Mouse (Mus musculus): ENCODE results near the gene Fktn.
"Not testable (repeated sequence)": the region's sequence is repeated elsewhere in the genome, so short reads cannot be mapped to it uniquely, and the experiment has no call there.

The Fktn gene

GRCm38 (mm10) chr4:53770958-53771735, 57.3 kb downstream of the Fktn start:
- DNase-seq (ENCODE audit: low read depth, low spot score), result no peak

- no peak for DNase-seq (ENCODE audit: low read depth, low spot score)
Measured at GRCm38 (mm10) chr4:53772004-53772403, 58.2 kb downstream of the Fktn start.

- no peak for DNase-seq (ENCODE audit: low read depth, low spot score)
Measured at GRCm38 (mm10) chr4:53773911-53774310, 60.1 kb downstream of the Fktn start.

DNA sequence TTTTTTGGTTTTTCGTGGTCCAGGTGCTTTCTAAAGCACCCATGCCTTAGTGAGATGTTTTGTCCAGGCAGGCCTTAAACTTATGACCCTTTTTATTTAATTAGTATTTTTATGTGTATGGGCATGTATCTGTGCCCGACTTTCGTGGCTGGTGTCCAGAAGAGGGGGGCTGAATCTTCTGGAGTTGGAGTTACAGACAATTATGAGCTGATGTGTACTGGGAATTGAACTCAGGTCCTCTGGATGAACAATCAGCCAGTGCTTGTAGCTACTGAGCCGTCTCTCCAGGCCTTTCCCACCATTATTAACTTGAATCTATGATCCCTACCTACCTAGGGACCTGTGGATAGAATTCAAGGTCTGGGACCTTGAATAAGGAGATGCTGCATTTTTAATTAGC, 67.6 kb downstream of the Fktn start:
- DNase-seq (ENCODE audit: low read depth, low spot score), result no peak

- DNase-seq (ENCODE audit: low read depth, low spot score), result no peak
Measured at GRCm38 (mm10) chr4:53782216-53783070, 68.6 kb downstream of the Fktn start.

DNA sequence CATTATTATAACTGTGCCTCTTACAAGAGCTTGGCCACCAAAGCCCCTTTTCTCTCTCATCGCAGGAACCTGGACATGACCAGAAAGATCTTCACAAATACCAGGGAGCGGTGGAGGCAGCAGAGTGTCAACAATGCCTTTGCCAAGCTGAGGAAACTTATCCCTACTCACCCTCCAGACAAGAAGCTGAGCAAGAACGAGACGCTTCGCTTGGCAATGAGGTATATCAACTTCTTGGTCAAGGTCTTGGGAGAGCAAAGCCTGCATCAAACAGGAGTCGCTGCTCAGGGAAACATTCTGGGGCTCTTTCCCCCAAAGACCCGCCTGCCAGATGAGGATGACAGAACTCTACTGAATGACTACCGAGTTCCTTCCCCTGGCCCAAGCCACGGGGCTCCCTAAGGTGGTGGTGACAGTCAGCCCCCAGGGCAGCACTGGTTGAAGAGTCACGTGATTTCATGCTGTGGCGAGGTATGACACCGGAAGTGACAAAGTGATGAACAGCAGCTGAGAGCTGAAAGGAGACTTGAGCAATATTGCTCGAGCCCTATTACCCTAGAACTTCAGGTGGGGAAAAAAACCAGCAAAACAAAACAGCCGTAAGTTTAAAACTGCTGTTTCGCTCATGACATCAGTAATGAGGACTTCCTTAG, 72.1 kb downstream of the Fktn start:
- no peak for DNase-seq (ENCODE audit: low read depth, low spot score)

DNA sequence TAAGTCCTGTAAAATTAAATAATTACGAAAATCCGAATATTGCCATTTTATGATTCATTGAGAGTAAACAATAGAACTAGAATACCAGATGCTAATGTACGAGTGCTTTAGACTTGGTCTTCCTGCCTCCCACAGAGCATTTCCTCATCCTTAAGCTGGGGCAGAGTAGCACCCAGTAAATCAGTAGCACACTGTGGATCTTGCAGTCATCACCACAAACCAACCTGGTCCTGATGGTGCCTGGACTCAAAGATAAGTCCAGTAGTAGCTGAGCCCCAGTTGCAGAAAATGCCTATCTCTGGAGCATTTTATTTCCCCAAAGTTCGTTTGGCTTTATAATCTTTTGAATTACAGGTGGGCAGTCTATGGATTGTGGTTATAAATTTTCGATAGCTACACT, 73.1 kb downstream of the Fktn start:
- no peak for DNase-seq (ENCODE audit: low read depth, low spot score)

DNA sequence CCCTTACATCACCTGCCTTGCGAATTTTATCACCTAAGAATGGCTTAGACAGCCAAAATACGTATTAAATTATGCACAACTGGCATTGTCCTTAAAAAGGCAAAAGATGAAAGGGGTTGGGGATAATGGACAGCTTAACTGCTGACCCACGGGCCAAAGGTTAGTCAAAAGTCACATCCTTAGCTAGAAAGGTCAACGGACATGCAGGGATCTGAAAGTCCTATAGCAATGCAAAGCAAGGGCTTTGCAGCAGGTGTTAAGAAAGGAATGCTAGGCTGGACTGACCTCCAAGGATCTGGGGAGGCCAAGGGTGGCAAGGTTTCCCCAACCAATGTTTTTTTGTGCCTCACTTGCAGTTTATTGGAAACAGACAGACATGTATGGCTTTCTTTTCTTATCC, 75.5 kb downstream of the Fktn start:
- no peak for DNase-seq (ENCODE audit: low read depth, low spot score)

DNA sequence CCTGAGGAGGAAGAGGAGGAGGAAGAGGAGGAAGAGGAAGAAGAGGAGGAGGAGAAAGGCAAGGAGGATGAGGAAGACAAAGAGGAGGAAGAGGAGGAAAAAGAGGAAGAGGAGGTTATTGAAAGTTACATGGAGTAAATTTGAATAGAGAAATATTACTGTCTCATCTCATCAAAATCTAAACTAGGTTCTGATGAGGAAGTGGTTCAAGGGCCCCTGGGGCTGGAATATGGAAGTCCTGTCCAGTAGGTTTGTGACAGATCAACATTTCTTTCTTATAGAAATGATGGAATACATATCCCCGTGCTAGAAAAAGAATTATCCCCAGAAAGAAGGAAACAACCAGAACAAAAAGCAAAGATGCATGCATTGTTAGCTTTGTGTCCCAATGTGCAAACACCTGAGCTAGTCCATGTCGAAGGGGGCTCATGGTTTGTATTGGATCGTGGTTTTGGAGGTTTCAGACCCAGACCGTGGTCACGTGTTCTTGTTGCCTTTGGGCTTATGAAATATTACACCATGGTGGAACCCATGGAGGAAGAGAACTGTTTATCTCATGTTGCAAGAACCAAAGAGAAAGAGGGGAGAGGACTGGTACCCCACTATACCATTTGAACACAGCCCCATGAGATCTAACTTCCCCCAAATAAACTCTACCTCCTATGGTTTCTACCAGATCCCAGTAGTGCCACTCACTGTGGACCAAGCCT, 80.6 kb downstream of the Fktn start:
- DNase-seq (ENCODE audit: low read depth, low spot score), result no peak

DNA sequence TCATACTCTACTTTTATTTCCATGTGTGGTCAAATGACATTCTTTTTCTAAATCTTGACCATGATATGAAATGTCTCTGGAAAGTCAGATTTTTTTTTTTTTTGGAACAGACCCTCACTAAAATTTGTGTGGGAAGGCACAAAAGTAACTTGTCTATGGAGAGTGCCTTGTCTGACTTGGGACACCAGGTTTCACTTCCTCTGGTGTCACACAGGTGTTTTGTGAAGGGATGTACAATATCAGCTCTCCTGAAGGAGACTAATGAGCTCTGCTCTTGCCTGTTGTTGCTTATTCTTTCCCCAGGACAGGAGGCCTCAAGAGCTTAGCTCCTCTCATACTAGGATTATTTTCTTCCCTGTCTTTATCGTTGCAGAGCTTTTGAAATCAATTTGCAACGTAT, 81.3 kb downstream of the Fktn start:
- no peak for DNase-seq (ENCODE audit: low read depth, low spot score)

DNA sequence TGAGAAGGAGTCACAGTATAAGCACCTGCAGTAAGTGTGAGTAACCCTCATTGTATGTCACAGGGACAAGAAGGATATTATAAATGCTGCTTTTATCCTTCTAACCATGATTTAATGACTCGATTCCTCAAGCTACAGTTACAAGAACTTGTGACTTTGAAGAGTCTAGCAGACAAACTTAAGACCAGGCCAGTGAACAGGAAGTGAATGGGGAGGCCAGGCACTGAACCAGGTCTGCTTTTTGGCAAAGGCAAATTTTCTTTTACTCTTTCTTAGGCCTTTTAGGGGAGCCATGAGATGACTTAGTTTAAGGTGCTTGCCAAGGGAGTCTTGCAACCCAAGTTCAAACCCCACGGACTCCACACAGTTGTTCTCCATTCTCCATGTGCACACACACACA, 81.9 kb downstream of the Fktn start:
- no peak for DNase-seq (ENCODE audit: low read depth, low spot score)

DNA sequence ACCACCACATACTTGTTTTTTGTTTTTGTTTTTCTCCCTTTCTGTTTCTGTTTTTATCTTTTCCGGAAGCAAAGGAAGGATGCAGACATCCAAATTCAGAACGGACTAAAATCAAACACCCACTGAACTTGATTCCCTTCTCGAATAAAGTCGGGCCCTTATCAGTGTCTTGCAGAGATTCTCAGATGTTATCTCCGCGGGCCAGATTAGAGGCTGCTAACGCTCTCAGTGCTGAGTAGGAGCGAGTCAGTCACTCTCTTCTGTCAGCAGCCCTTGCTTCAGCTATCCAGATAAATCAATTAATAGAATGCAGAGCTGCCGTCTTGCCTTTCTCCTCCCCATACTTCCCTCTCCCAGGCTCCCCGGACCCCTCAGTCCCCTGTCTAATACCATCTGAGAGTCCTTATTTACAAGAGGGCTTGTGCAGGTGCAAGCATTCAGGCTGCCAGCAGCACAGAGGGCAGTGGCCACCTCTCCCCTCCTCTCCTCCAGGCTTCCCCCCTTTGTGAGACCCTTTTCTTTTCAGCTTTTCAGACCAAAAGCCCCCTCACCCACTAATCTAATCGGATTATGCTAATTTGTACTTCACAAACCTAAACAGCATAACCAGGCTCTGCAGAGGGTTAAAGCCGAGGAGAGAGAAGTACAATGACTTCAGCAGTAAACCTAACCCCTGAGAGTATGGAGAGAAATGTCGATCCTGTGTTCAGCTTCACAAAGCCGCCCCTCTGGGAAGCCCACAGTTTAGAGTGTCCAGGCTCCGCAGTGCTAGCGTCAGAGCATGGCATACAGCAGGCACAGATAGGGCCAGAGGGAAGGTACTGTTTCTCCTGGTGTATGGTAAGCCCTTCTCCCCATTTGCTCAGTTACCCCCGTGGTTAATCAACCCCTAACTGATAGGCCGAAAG, 83.3 kb downstream of the Fktn start:
- DNase-seq (ENCODE audit: low read depth, low spot score), result no peak

GRCm38 (mm10) chr4:53798896-53799676, 85.3 kb downstream of the Fktn start:
- no peak for DNase-seq (ENCODE audit: low read depth, low spot score)

- no peak for DNase-seq (ENCODE audit: low read depth, low spot score)
Measured at GRCm38 (mm10) chr4:53799753-53800152, 86.0 kb downstream of the Fktn start.

DNA sequence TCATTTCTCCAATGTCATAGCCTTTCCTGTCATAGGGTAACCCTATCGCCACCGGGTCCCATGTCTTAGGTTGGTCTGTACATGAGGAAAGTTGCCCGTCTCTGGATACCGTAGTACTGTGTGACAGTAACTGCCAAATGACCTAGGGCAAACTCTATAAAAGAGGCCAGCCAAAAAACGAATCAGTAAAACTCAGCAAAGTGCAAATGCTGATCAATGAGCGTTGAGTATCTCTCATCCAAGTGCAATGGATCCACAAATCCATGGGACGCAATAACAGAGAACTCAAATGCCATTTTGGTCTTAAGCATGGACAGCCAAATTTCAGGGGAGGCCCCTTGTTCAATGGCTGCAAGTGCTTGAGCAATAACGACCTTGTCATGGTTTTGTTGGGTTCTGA, 89.9 kb downstream of the Fktn start:
- not testable (repeated sequence) for DNase-seq (ENCODE audit: low read depth, low spot score)

- not testable (repeated sequence) for DNase-seq (ENCODE audit: low read depth, low spot score)
Measured at GRCm38 (mm10) chr4:53806428-53806827, 92.6 kb downstream of the Fktn start.

DNA sequence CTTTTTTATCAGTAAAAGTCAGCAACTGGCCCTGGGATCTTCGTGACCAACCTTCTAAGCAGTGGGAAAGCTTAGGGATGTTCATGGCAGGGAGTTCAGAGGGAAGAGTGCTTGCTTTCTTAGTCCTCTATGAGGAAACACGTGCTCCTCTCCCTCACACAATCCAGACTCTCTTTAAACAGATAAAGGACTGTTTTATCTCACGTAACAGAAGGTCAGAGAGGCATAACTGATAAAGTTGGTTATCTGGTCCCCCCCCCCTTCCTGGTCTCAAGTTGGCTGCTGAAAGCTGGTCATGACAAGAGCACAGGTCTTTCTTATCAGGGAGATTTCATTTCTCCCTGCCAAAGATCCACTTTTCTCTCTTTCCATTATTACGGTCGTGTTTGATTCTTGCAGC, 104.5 kb downstream of the Fktn start:
- DNase-seq (ENCODE audit: low read depth, low spot score), result no peak

GRCm38 (mm10) chr4:53823697-53824096, 109.9 kb downstream of the Fktn start:
- DNase-seq (ENCODE audit: low read depth, low spot score), result no peak

- DNase-seq (ENCODE audit: low read depth, low spot score), result no peak
Measured at GRCm38 (mm10) chr4:53824831-53825230, 111.0 kb downstream of the Fktn start.
